In genomic region chr9:32033937-32034336, GRCm38 (mm10) we compare ENCODE assay signal across 9 mouse cellular contexts.
DNase-seq lines count a peak whose midpoint lies in the region; ATAC-seq and TF ChIP-seq lines count a peak whose summit lies in the region.
"Had no signal": no experiment of that assay in that cellular context is flagged by ENCODE, and none has a peak within 500 bp of the region (broad histone marks: within the 10 kb centered on the region; RNA-seq: fewer than 3 reads in every experiment).

No protein-coding gene starts in this region.

- TF ChIP-seq CTCF in gastrocnemius, adult 2 months (IDR thresholded peaks at IDR 0.05): no peak
- TF ChIP-seq CTCF in lung, postnatal 0 days (IDR thresholded peaks at IDR 0.05): no peak

- WGBS in lung, postnatal 0 days: 20% methylated on average over 6 of the region's 6 CpGs
- 19% methylated on average over 6 of the region's 6 CpGs for WGBS in midbrain, embryonic 10.5 days

- TF ChIP-seq EP300 in lung, postnatal 0 days (IDR thresholded peaks at IDR 0.05): no peak

- H3K27ac ChIP-seq in gastrocnemius, adult 2 months: no peak overlapping the region
- no peak overlapping the region for H3K27ac ChIP-seq in lung, postnatal 0 days (ENCODE audit: low read length)
- no peak overlapping the region for H3K27ac ChIP-seq in midbrain, embryonic 10.5 days (replicated peaks)
- H3K27ac ChIP-seq: liver, embryonic 15.5 days had no signal

- no peaks in the 10 kb centered on the region for H3K27me3 ChIP-seq in lung, postnatal 0 days (replicated peaks; ENCODE audit: insufficient read depth, low read length)
- no peaks in the 10 kb centered on the region for H3K27me3 ChIP-seq in midbrain, embryonic 10.5 days (ENCODE audit: low read depth, poor library complexity, severe bottlenecking)

- no peak for ATAC-seq in lung, postnatal 0 days

- intact Hi-C loops in gastrocnemius, adult 2 months (cut with DNase I): no loop called here
- intact Hi-C loops in gastrocnemius, postnatal 14 days (cut with DNase I; ENCODE audit: low total_unique reads): no loop called here

- DNase-seq in gastrocnemius, adult 2 months: no peak
- no peak for DNase-seq in gastrocnemius, postnatal 14 days
- DNase-seq in lung, postnatal 0 days (ENCODE audit: low spot score): peak; percentile 17
- DNase-seq in lung, postnatal 4 days: no peak
- DNase-seq in midbrain, embryonic 10.5 days (ENCODE audit: low spot score): peak; percentile 34
- no peak for DNase-seq in Muller cell, postnatal 12 days (ENCODE audit: inconsistent ontology term)
- no peak for DNase-seq in urinary bladder, postnatal 25 days (ENCODE audit: low spot score)
- no peak for DNase-seq in right cerebral cortex, postnatal 10 days (ENCODE audit: low spot score in 2 of 2)

- H3K36me3 ChIP-seq in lung, postnatal 0 days (ENCODE audit: insufficient read depth, low read length): no peaks in the 10 kb centered on the region
- no peaks in the 10 kb centered on the region for H3K36me3 ChIP-seq in midbrain, embryonic 10.5 days
- H3K36me3 ChIP-seq: liver, embryonic 15.5 days had no signal

- no peaks in the 10 kb centered on the region; the same call in 1 of the 2 replicates for H3K4me1 ChIP-seq in lung, postnatal 0 days (ENCODE audit: insufficient read depth, low read depth, low read length)
- H3K4me1 ChIP-seq in midbrain, embryonic 10.5 days: peaks cover 60% of the 10 kb centered on the region

- H3K4me3 ChIP-seq in gastrocnemius, adult 2 months: peak overlapping the region; percentile 91
- H3K4me3 ChIP-seq in lung, postnatal 0 days (ENCODE audit: low read depth, low read length): no peak overlapping the region
- H3K4me3 ChIP-seq in midbrain, embryonic 10.5 days: peak overlapping the region; percentile 73

- H3K4me2 ChIP-seq in lung, postnatal 0 days (replicated peaks; ENCODE audit: low read depth, low read length): no peak overlapping the region

- no peaks in the 10 kb centered on the region for H3K9me3 ChIP-seq in lung, postnatal 0 days (ENCODE audit: low read length)
- H3K9me3 ChIP-seq in midbrain, embryonic 10.5 days (replicated peaks): no peaks in the 10 kb centered on the region
- H3K9me3 ChIP-seq: liver, embryonic 15.5 days had no signal

- no peak overlapping the region for H3K9ac ChIP-seq in lung, postnatal 0 days (replicated peaks; ENCODE audit: low read depth)
- H3K9ac ChIP-seq: liver, embryonic 15.5 days had no signal

Comparison
In these comparisons a context has a peak if more than half of its experiments do, and no peak if none do; other contexts are left out.
1. DNase-seq: peak in lung, postnatal 0 days (single experiment) and midbrain, embryonic 10.5 days (single experiment); none in gastrocnemius, adult 2 months (single experiment), gastrocnemius, postnatal 14 days (single experiment), lung, postnatal 4 days (0 of 2), Muller cell, postnatal 12 days (single experiment), urinary bladder, postnatal 25 days (single experiment) and right cerebral cortex, postnatal 10 days (0 of 2).